8 mouse cellular contexts compared by ENCODE assay signal in genomic region chr16:17234499-17234895, GRCm38 (mm10). TPM values are rescaled to one million over a fixed set of nuclear protein-coding genes. Genes with fewer than 3 reads are reported as not detected.
A peak's percentile ranks its signal among the peaks of the same experiment; 100 is the strongest.
DNase-seq lines count a peak whose midpoint lies in the region; ATAC-seq lines count a peak whose summit lies in the region.

No protein-coding gene starts in this region.

- peak overlapping the region; percentile 89 for H3K27ac ChIP-seq in midbrain, embryonic 11.5 days (ENCODE audit: low read depth, low read length)

- H3K27me3 ChIP-seq in midbrain, embryonic 11.5 days (ENCODE audit: control insufficient read depth, insufficient read depth, low read length): no peaks in the 10 kb centered on the region

- H3K4me2 ChIP-seq in midbrain, embryonic 11.5 days: peak overlapping the region; percentile 90

- H3K9ac ChIP-seq in midbrain, embryonic 11.5 days (ENCODE audit: low read length): peak overlapping the region; percentile 92

- DNase-seq in left cerebral cortex, adult 18-20 months (ENCODE audit: low spot score in 2 of 2): peak; percentile 55 to 62
- DNase-seq in left cerebral cortex, adult 11 months (ENCODE audit: low spot score): no peak
- DNase-seq in cerebellum, adult 9-11 months: peak; percentile 55
- DNase-seq in frontal cortex, postnatal 36 days (ENCODE audit: low spot score in 2 of 2): peak; percentile 47 to 49
- DNase-seq in layer of hippocampus, postnatal 36 days: peak; percentile 18 to 26
- no peak for DNase-seq in midbrain, embryonic 11.5 days (ENCODE audit: low spot score, missing footprints)
- peak; percentile 71 for DNase-seq in testis, postnatal 10 days (ENCODE audit: low spot score)
- DNase-seq in gastrocnemius, postnatal 4 days (ENCODE audit: low spot score in 2 of 2): no peak

- H3K4me1 ChIP-seq in midbrain, embryonic 11.5 days (ENCODE audit: control insufficient read depth, insufficient read depth, low read length): peaks cover 18% of the 10 kb centered on the region

- peak overlapping the region; percentile 83 for H3K4me3 ChIP-seq in midbrain, embryonic 11.5 days (ENCODE audit: low read depth, low read length)

- no peaks in the 10 kb centered on the region for H3K36me3 ChIP-seq in midbrain, embryonic 11.5 days (ENCODE audit: control insufficient read depth, insufficient read depth, low read length)

- WGBS in midbrain, embryonic 11.5 days: 3% methylated on average over 12 of the region's 12 CpGs

- no peak for ATAC-seq in midbrain, embryonic 11.5 days (ENCODE audit: low FRiP score)

- H3K9me3 ChIP-seq in midbrain, embryonic 11.5 days (ENCODE audit: control insufficient read depth, low read length): no peaks in the 10 kb centered on the region; the same call in 1 of the 2 replicates

RNA-seq across cellular contexts. Expression of gene Hic2, which starts 1.1 kb away (rescaled TPM):
- total RNA-seq in left cerebral cortex, adult 18-20 months (2021): 1 to 10 TPM; 5.3 to 6.1 TPM
- total RNA-seq in layer of hippocampus, postnatal 36 days (2021): 1 to 10 TPM; 4.5 to 5.9 TPM
- polyA plus RNA-seq in midbrain, embryonic 11.5 days (2014; fragmentation: Nextera tagmentation; extraction: Ambion mirVana): 10.3 and 10.8 TPM in 2 replicates
- total RNA-seq in gastrocnemius, postnatal 4 days (2021): 1 to 10 TPM; 2.7 to 3.9 TPM

RNA-seq across cellular contexts. Expression of gene Rimbp3, which starts 26.1 kb away (rescaled TPM):
- total RNA-seq in left cerebral cortex, adult 18-20 months (2021): 1 to 10 TPM; 1.8 to 2.0 TPM
- total RNA-seq in layer of hippocampus, postnatal 36 days (2021): 1 to 10 TPM; 3.0 to 3.5 TPM
- polyA plus RNA-seq in midbrain, embryonic 11.5 days (2014; fragmentation: Nextera tagmentation; extraction: Ambion mirVana): 1.2 and 1.7 TPM in 2 replicates
- under 1 TPM; 0.22 to 0.29 TPM for total RNA-seq in gastrocnemius, postnatal 4 days (2021)

RNA-seq across cellular contexts. Expression of gene Ube2l3, which starts 32.0 kb away (rescaled TPM):
- 100 to 1,000 TPM; 133 to 147 TPM for total RNA-seq in left cerebral cortex, adult 18-20 months (2021)
- total RNA-seq in layer of hippocampus, postnatal 36 days (2021): 100 to 1,000 TPM; 157 to 159 TPM
- polyA plus RNA-seq in midbrain, embryonic 11.5 days (2014; fragmentation: Nextera tagmentation; extraction: Ambion mirVana): 429 and 446 TPM in 2 replicates
- total RNA-seq in gastrocnemius, postnatal 4 days (2021): 100 to 1,000 TPM; 166 to 178 TPM

RNA-seq across cellular contexts. Expression of gene Tmem191c, which starts 41.4 kb away (rescaled TPM):
- total RNA-seq in left cerebral cortex, adult 18-20 months (2021): 100 to 1,000 TPM in 1 of 2 experiments, 10 to 100 TPM in 1; 92.5 to 102 TPM
- 100 to 1,000 TPM in 1 of 2 experiments, 10 to 100 TPM in 1; 91.2 to 112 TPM for total RNA-seq in layer of hippocampus, postnatal 36 days (2021)
- polyA plus RNA-seq in midbrain, embryonic 11.5 days (2014; fragmentation: Nextera tagmentation; extraction: Ambion mirVana): 6.8 and 7.4 TPM in 2 replicates
- total RNA-seq in gastrocnemius, postnatal 4 days (2021): 1 to 10 TPM; 4.4 to 5.8 TPM

Comparison
In these comparisons a context has a peak if more than half of its experiments do, and no peak if none do; other contexts are left out.
1. DNase-seq: peak in left cerebral cortex, adult 18-20 months (2 of 2), cerebellum, adult 9-11 months (single experiment), frontal cortex, postnatal 36 days (2 of 2), layer of hippocampus, postnatal 36 days (2 of 2) and testis, postnatal 10 days (single experiment); none in left cerebral cortex, adult 11 months (single experiment), midbrain, embryonic 11.5 days (single experiment) and gastrocnemius, postnatal 4 days (0 of 2).